Mouse (Mus musculus) cortical plate, adult 2 months (tissue): ENCODE data around the gene Syt16.

Experiments
- CTCF ChIP-seq: fragments of 200-500 bp; IDR thresholded peaks from 2 replicates; pipeline ENCODE4 v1.5.1; 2011; ENCODE audit warnings: mild to moderate bottlenecking, control low read depth, low read length; ENCODE audit not compliant: insufficient read depth; ENCODE audit errors: extremely low read depth
- POLR2A ChIP-seq: fragments of 200-500 bp; IDR thresholded peaks from 2 replicates; pipeline ENCODE4 v1.6.1; 2011; ENCODE audit warnings: mild to moderate bottlenecking, low read length, control low read depth; ENCODE audit not compliant: insufficient read depth; ENCODE audit errors: extremely low read depth

GRCm38 (mm10) chr12:74201410-74201809, 203.9 kb downstream of the Syt16 start:
- no peak for TF ChIP-seq CTCF
- TF ChIP-seq POLR2A = no peak
